Mouse (Mus musculus): Measurements from ENCODE around the gene Ttc28. TPM values are rescaled to one million over a fixed set of nuclear protein-coding genes. Genes with fewer than 3 reads are reported as not detected.

Ttc28 gene
- polyA plus RNA-seq, 1 experiment, result 6.8 TPM

DNA sequence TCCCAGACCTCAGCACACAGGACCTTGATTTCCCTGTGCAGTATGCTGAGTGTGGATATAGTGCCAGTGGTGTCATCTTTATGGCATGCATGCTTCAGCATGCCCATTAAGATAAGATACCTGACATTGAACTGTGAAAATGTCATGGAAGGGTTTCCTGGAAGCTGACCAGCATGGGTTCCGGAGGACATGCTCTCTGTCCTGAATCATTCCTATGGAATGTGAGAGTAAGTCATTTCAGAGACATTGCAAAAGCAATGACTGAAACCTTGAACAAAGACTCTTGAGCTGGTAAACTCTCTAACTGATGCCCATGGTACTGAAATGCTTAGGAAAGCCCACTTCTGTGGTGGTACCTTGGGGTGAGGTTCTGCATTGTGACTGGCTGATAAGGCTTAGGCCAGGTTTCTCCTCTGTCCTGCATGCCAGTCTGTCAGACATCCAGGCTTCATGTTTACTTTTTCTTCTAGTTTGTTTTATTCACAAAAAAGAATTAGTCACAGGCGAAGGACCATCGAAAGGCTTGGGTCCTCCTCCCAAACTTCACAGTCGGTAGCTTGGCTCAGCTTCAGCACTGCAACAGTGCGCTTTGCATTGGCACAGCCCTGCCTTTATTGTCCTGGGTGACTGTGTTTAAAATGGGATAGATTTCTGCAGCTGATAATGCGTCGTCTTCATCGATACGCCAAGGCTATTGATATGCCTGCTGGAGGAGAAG, 242.9 kb downstream of the Ttc28 start:
- H3K27ac ChIP-seq (ENCODE audit: insufficient read depth, low read length), result no peak overlapping the region
- no peak for DNase-seq (ENCODE audit: low read depth in 1 of 2, low spot score in 2 of 2)
- H3K4me1 ChIP-seq (ENCODE audit: control insufficient read depth, insufficient read depth, insufficient read length), result no peaks in the 10 kb centered on the region
- no peaks in the 10 kb centered on the region for H3K27me3 ChIP-seq (ENCODE audit: control insufficient read depth, insufficient read depth, low read length)
- no peak overlapping the region for H3K4me3 ChIP-seq (ENCODE audit: extremely low read depth, insufficient read depth, insufficient read length)
- WGBS, result 88% methylated on average over 9 of the region's 9 CpGs
- no peaks in the 10 kb centered on the region for H3K36me3 ChIP-seq (ENCODE audit: control insufficient read depth, insufficient read depth, low read length)
- TF ChIP-seq CTCF (IDR thresholded peaks at IDR 0.05; ENCODE audit: extremely low read depth, insufficient read depth, insufficient read length, insufficient replicate concordance) (no peak), POLR2A (IDR thresholded peaks at IDR 0.05; ENCODE audit: low read depth, low read length) (no peak)

DNA sequence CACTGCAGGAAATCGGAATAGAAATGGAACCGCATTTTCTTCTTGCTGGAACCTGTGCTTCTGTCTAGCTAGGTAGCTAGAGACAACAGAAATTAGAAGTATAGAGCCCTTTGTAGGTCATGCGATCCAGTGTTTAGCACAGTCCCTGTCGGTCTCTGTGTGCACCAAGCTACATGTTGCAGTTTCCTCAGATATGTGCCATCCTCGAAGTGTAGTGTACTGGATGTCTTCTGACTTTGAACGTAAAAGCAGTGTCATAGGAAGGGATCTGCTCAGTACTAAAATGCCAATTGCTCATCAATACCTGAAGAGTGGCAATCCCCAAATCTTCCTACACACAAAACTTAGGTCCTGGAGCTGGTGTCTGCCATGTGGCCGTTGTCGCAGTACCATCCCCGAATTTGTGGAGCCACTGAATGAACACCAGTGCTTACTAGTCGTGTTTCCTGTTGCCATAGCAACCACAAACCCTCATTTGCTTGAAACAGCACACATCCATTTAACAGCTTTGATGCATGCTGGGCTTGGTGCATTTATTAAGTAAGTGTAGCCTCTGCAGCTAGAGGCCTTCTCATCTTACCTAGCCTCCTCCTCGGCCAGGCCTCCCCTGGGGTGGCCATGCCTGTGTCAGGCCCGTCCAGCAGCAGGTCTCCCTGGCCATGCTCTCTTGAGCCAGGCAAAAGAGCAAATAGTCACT, 243.6 kb downstream of the Ttc28 start:
- no peak overlapping the region for H3K4me3 ChIP-seq (ENCODE audit: extremely low read depth, insufficient read depth, insufficient read length)
- no peaks in the 10 kb centered on the region for H3K4me1 ChIP-seq (ENCODE audit: control insufficient read depth, insufficient read depth, insufficient read length)
- TF ChIP-seq POLR2A (IDR thresholded peaks at IDR 0.05; ENCODE audit: low read depth, low read length) (no peak), CTCF (IDR thresholded peaks at IDR 0.05; ENCODE audit: extremely low read depth, insufficient read depth, insufficient read length, insufficient replicate concordance) (no peak)
- no peak for DNase-seq (ENCODE audit: low read depth in 1 of 2, low spot score in 2 of 2)
- H3K27me3 ChIP-seq (ENCODE audit: control insufficient read depth, insufficient read depth, low read length), result no peaks in the 10 kb centered on the region
- no peaks in the 10 kb centered on the region for H3K36me3 ChIP-seq (ENCODE audit: control insufficient read depth, insufficient read depth, low read length)
- 82% methylated on average over 12 of the region's 12 CpGs for WGBS
- H3K27ac ChIP-seq (ENCODE audit: insufficient read depth, low read length), result no peak overlapping the region

DNA sequence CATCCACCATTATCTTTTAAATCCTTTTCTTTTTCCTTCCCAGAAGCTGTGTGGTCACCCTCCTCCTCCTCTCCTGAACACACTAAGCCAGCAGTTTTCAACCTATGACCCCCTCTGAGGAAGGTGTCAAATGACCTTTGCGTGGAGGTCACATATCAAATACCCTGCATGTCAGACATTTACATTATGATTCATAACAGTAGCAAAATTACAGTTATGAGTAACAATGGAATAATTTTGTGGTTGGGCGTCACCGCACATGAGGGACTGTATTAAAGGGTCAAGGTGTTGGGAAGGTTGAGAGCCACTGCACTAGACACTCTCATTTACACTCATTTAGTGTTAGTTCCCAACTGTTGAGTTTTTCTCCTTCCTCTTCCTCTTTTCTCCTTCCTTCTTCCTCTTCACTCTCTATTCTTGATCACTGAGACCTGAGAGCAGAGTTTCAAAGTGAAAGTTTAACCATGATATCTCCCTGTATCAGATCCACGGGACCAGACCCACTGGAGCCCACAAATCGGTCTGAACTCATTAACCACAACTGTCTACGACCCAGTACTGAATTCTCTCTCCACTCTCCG, 245.1 kb downstream of the Ttc28 start:
- H3K36me3 ChIP-seq (ENCODE audit: control insufficient read depth, insufficient read depth, low read length), result no peaks in the 10 kb centered on the region
- no peaks in the 10 kb centered on the region for H3K27me3 ChIP-seq (ENCODE audit: control insufficient read depth, insufficient read depth, low read length)
- H3K4me3 ChIP-seq (ENCODE audit: extremely low read depth, insufficient read depth, insufficient read length), result no peak overlapping the region
- H3K4me1 ChIP-seq (ENCODE audit: control insufficient read depth, insufficient read depth, insufficient read length), result no peaks in the 10 kb centered on the region
- TF ChIP-seq CTCF (IDR thresholded peaks at IDR 0.05; ENCODE audit: extremely low read depth, insufficient read depth, insufficient read length, insufficient replicate concordance), result no peak
- TF ChIP-seq POLR2A (IDR thresholded peaks at IDR 0.05; ENCODE audit: low read depth, low read length), result no peak
- DNase-seq (ENCODE audit: low read depth in 1 of 2, low spot score in 2 of 2), result no peak
- no peak overlapping the region for H3K27ac ChIP-seq (ENCODE audit: insufficient read depth, low read length)
- WGBS, result 55% methylated on average over 7 of the region's 7 CpGs

DNA sequence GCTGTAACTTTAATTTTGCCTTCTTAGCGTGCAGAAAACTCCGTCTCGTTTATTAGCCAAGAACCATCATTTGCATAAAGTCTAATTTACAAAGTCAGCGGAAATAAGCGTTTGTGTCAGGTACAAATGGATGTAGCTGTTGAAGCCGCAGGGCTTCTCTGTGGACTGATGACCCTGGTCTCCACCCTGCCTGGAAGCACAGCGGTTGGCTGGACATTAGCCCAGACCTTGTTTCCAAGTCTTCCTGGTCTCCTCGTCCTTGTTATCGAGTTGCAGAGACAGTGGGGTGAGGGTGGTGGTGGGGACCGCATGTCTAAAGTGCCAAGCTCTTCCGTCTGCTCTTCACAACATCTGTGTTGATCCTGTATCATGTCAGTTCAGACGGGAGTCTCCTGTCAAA, 246.1 kb downstream of the Ttc28 start:
- DNase-seq (ENCODE audit: low read depth in 1 of 2, low spot score in 2 of 2), result no peak
- WGBS, result 90% methylated on average over 12 of the region's 12 CpGs
- TF ChIP-seq CTCF (IDR thresholded peaks at IDR 0.05; ENCODE audit: extremely low read depth, insufficient read depth, insufficient read length, insufficient replicate concordance), result no peak
- TF ChIP-seq POLR2A (IDR thresholded peaks at IDR 0.05; ENCODE audit: low read depth, low read length), result no peak
- Histone ChIP-seq H3K27me3 (ENCODE audit: control insufficient read depth, insufficient read depth, low read length) (no peaks in the 10 kb centered on the region), H3K36me3 (ENCODE audit: control insufficient read depth, insufficient read depth, low read length) (no peaks in the 10 kb centered on the region), H3K27ac (ENCODE audit: insufficient read depth, low read length) (no peak overlapping the region), H3K4me3 (ENCODE audit: extremely low read depth, insufficient read depth, insufficient read length) (no peak overlapping the region), H3K4me1 (ENCODE audit: control insufficient read depth, insufficient read depth, insufficient read length) (no peaks in the 10 kb centered on the region)

- DNase-seq (ENCODE audit: low read depth in 1 of 2, low spot score in 2 of 2), result no peak
- TF ChIP-seq POLR2A (IDR thresholded peaks at IDR 0.05; ENCODE audit: low read depth, low read length), result no peak
- no peak for TF ChIP-seq CTCF (IDR thresholded peaks at IDR 0.05; ENCODE audit: extremely low read depth, insufficient read depth, insufficient read length, insufficient replicate concordance)
- Histone ChIP-seq H3K27ac (ENCODE audit: insufficient read depth, low read length) (no peak overlapping the region), H3K4me1 (ENCODE audit: control insufficient read depth, insufficient read depth, insufficient read length) (no peaks in the 10 kb centered on the region), H3K27me3 (ENCODE audit: control insufficient read depth, insufficient read depth, low read length) (no peaks in the 10 kb centered on the region), H3K36me3 (ENCODE audit: control insufficient read depth, insufficient read depth, low read length) (no peaks in the 10 kb centered on the region), H3K4me3 (ENCODE audit: extremely low read depth, insufficient read depth, insufficient read length) (no peak overlapping the region)
- 89% methylated on average over 5 of the region's 5 CpGs for WGBS
These were observed 248.2 kb downstream of the Ttc28 start for GRCm38 (mm10) chr5:111127786-111128185.

DNA sequence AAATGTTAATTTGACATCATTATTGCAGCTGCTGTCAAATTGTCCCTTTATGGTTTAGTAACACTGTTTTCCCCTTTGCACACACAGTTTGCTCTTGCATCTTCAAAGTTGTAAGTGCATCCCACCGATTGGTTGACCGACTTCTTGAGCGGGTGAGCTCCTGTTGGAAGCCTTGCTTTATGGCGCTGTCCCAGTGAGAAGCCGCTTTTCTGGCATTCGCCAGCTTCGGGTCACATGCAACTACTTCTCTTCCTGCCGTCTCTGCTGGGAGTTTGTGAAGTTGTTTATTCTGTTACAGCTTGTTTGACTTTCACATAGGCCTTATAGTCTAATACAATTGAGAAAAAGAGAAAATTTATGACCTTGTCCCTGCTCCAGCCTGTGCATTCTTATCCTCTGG, 250.5 kb downstream of the Ttc28 start:
- TF ChIP-seq CTCF (IDR thresholded peaks at IDR 0.05; ENCODE audit: extremely low read depth, insufficient read depth, insufficient read length, insufficient replicate concordance) (no peak), POLR2A (IDR thresholded peaks at IDR 0.05; ENCODE audit: low read depth, low read length) (no peak)
- H3K36me3 ChIP-seq (ENCODE audit: control insufficient read depth, insufficient read depth, low read length), result no peaks in the 10 kb centered on the region
- H3K4me3 ChIP-seq (ENCODE audit: extremely low read depth, insufficient read depth, insufficient read length), result no peak overlapping the region
- no peak overlapping the region for H3K27ac ChIP-seq (ENCODE audit: insufficient read depth, low read length)
- no peak for DNase-seq (ENCODE audit: low read depth in 1 of 2, low spot score in 2 of 2)
- no peaks in the 10 kb centered on the region for H3K4me1 ChIP-seq (ENCODE audit: control insufficient read depth, insufficient read depth, insufficient read length)
- WGBS, result 95% methylated on average over 8 of the region's 8 CpGs
- no peaks in the 10 kb centered on the region for H3K27me3 ChIP-seq (ENCODE audit: control insufficient read depth, insufficient read depth, low read length)

Data from spleen, adult 2 months (tissue).